Mouse (Mus musculus) embryonic facial prominence, embryonic 12.5 days (tissue): Measurements from ENCODE around the gene Ppm1h. TPM values are rescaled to one million over a fixed set of nuclear protein-coding genes. Genes with fewer than 3 reads are reported as not detected.

ENCODE experiments used
- ATAC-seq: fragments of 200-750 bp; cut with Nextera tagmentation; 2 replicates; pipeline ENCODE4 v1.8.0; 2017; ENCODE audit not compliant: insufficient number of reproducible peaks, insufficient read depth, low FRiP score, low TSS enrichment
- H3K27ac ChIP-seq: fragments of 300-500 bp; sonication (generic); 2 replicates; pipeline ENCODE4 v1.5.1; 2016; ENCODE audit warnings: mild to moderate bottlenecking
- H3K27me3 ChIP-seq: fragments of 300-500 bp; sonication (generic); 2 replicates; pipeline ENCODE4 v1.6.1; 2016; ENCODE audit warnings: mild to moderate bottlenecking, moderate library complexity
- H3K36me3 ChIP-seq: fragments of 300-500 bp; sonication (generic); 2 replicates; pipeline ENCODE4 v1.6.1; 2016; ENCODE audit warnings: mild to moderate bottlenecking
- H3K4me1 ChIP-seq: fragments of 300-500 bp; sonication (generic); 2 replicates; pipeline ENCODE4 v1.6.1; 2016
- H3K4me2 ChIP-seq: fragments of 300-500 bp; sonication (generic); replicated peaks from 2 replicates; pipeline ENCODE4 v1.6.1; 2016; ENCODE audit warnings: mild to moderate bottlenecking, moderate library complexity
- H3K4me3 ChIP-seq: fragments of 300-500 bp; sonication (generic); 2 replicates; pipeline ENCODE4 v1.5.1; 2016; ENCODE audit warnings: mild to moderate bottlenecking
- H3K9ac ChIP-seq: fragments of 300-500 bp; sonication (generic); 2 replicates; pipeline ENCODE4 v1.6.1; 2016; ENCODE audit warnings: mild to moderate bottlenecking, moderate library complexity
- H3K9me3 ChIP-seq: fragments of 300-500 bp; sonication (generic); 2 replicates; pipeline ENCODE4 v1.6.1; 2016; ENCODE audit warnings: mild to moderate bottlenecking, moderate library complexity
- WGBS: fragments of 180-500 bp; shearing (Covaris S2); methylation state at CpG from one replicate; pipeline ENCODE4 v1.1.7; 2016; 5-methylcytosine and 5-hydroxymethylcytosine counted together
- polyA plus RNA-seq: library from polyadenylated mRNA; unstranded; fragments of >200 nt; fragmentation: Nextera tagmentation; extraction: Ambion mirVana; gene quantifications from 2 replicates; pipeline ENCODE4 v1.2.1, GENCODE M21; 2016

Gene Ppm1h
- polyA plus RNA-seq, 1 experiment from 2014 or later = 5.3 TPM

- Histone ChIP-seq H3K27ac (no peak overlapping the region), H3K4me2 (no peak overlapping the region), H3K4me3 (no peak overlapping the region), H3K27me3 (no peaks in the 10 kb centered on the region), H3K4me1 (peaks cover 16% of the 10 kb centered on the region; the same call in 1 of the 2 replicates), H3K9ac (no peak overlapping the region), H3K36me3 (no peaks in the 10 kb centered on the region), H3K9me3 (no peaks in the 10 kb centered on the region)
- no peak for ATAC-seq
- WGBS = 69% methylated on average over 4 of the region's 4 CpGs
These were observed 176.6 kb downstream of the Ppm1h start for GRCm38 (mm10) chr10:122855149-122855548.

GRCm38 (mm10) chr10:122856040-122856764, 177.6 kb downstream of the Ppm1h start:
- no peak overlapping the region for H3K4me2 ChIP-seq
- H3K9ac ChIP-seq = no peak overlapping the region

GRCm38 (mm10) chr10:122857155-122857554, 178.6 kb downstream of the Ppm1h start:
- Histone ChIP-seq H3K27me3 (no peaks in the 10 kb centered on the region), H3K9ac (no peak overlapping the region), H3K27ac (no peak overlapping the region), H3K9me3 (no peaks in the 10 kb centered on the region), H3K4me3 (no peak overlapping the region), H3K36me3 (no peaks in the 10 kb centered on the region), H3K4me1 (peaks cover 16% of the 10 kb centered on the region; the same call in 1 of the 2 replicates), H3K4me2 (no peak overlapping the region)
- WGBS = 87% methylated on average over 15 of the region's 15 CpGs
- no peak for ATAC-seq

More at GRCm38 (mm10) chr10:122856040-122856764, 177.6 kb downstream of the Ppm1h start:
- ATAC-seq = no peak
- peaks cover 16% of the 10 kb centered on the region; the same call in 1 of the 2 replicates for H3K4me1 ChIP-seq
- no peaks in the 10 kb centered on the region for H3K36me3 ChIP-seq
- no peaks in the 10 kb centered on the region for H3K27me3 ChIP-seq
- no peak overlapping the region for H3K4me3 ChIP-seq
- H3K27ac ChIP-seq = no peak overlapping the region
- WGBS = 70% methylated on average over 17 of the region's 17 CpGs
- H3K9me3 ChIP-seq = no peaks in the 10 kb centered on the region

GRCm38 (mm10) chr10:122858904-122859641, 180.5 kb downstream of the Ppm1h start:
- no peak for ATAC-seq
- Histone ChIP-seq H3K36me3 (no peaks in the 10 kb centered on the region), H3K9ac (no peak overlapping the region), H3K9me3 (no peaks in the 10 kb centered on the region), H3K27ac (0 out of 2 replicates have a peak overlapping the region, but pooled peaks have one; percentile 11), H3K27me3 (no peaks in the 10 kb centered on the region), H3K4me2 (no peak overlapping the region), H3K4me1 (peaks cover 16% of the 10 kb centered on the region; the same call in 1 of the 2 replicates), H3K4me3 (no peak overlapping the region)
- 79% methylated on average over 8 of the region's 8 CpGs for WGBS

- Histone ChIP-seq H3K4me2 (no peak overlapping the region), H3K27me3 (no peaks in the 10 kb centered on the region), H3K4me1 (peaks cover 16% of the 10 kb centered on the region; the same call in 1 of the 2 replicates), H3K9ac (no peak overlapping the region), H3K4me3 (no peak overlapping the region), H3K27ac (0 out of 2 replicates have a peak overlapping the region, but pooled peaks have one; percentile 11), H3K36me3 (no peaks in the 10 kb centered on the region), H3K9me3 (no peaks in the 10 kb centered on the region)
- no peak for ATAC-seq
- 70% methylated on average over 8 of the region's 8 CpGs for WGBS
These were observed 181.1 kb downstream of the Ppm1h start for GRCm38 (mm10) chr10:122859642-122859997.

- 63% methylated on average over 7 of the region's 7 CpGs for WGBS
- no peak for ATAC-seq
- Histone ChIP-seq H3K4me2 (no peak overlapping the region), H3K36me3 (no peaks in the 10 kb centered on the region), H3K9me3 (no peaks in the 10 kb centered on the region), H3K4me3 (no peak overlapping the region), H3K27ac (no peak overlapping the region), H3K4me1 (peaks cover 15% of the 10 kb centered on the region; the same call in 1 of the 2 replicates), H3K9ac (no peak overlapping the region), H3K27me3 (no peaks in the 10 kb centered on the region)
These were observed 181.5 kb downstream of the Ppm1h start for GRCm38 (mm10) chr10:122860076-122860475.

GRCm38 (mm10) chr10:122861696-122862385, 183.3 kb downstream of the Ppm1h start:
- H3K9ac ChIP-seq = no peak overlapping the region
- whole genome bisulfite sequencing = 80% methylated on average over 18 of the region's 18 CpGs
- peaks cover 6% of the 10 kb centered on the region; the same call in 1 of the 2 replicates for H3K4me1 ChIP-seq
- no peak overlapping the region for H3K27ac ChIP-seq
- H3K27me3 ChIP-seq = no peaks in the 10 kb centered on the region
- ATAC-seq = no peak
- H3K36me3 ChIP-seq = no peaks in the 10 kb centered on the region
- H3K4me2 ChIP-seq = no peak overlapping the region
- no peaks in the 10 kb centered on the region for H3K9me3 ChIP-seq
- no peak overlapping the region for H3K4me3 ChIP-seq

GRCm38 (mm10) chr10:122862386-122863023, 183.9 kb downstream of the Ppm1h start:
- Histone ChIP-seq H3K9ac (no peak overlapping the region), H3K27me3 (no peaks in the 10 kb centered on the region), H3K4me2 (no peak overlapping the region), H3K27ac (no peak overlapping the region), H3K36me3 (no peaks in the 10 kb centered on the region), H3K4me1 (peaks cover 6% of the 10 kb centered on the region; the same call in 1 of the 2 replicates), H3K4me3 (no peak overlapping the region), H3K9me3 (no peaks in the 10 kb centered on the region)
- ATAC-seq = no peak
- WGBS = 76% methylated on average over 17 of the region's 17 CpGs

- ATAC-seq = 0 out of 2 replicates have a peak, but pooled peaks have one; percentile 55
- Histone ChIP-seq H3K27me3 (no peaks in the 10 kb centered on the region), H3K4me1 (peaks cover 13% of the 10 kb centered on the region; the same call in 1 of the 2 replicates), H3K9ac (no peak overlapping the region), H3K4me2 (no peak overlapping the region), H3K27ac (peak overlapping the region; percentile 60), H3K9me3 (no peaks in the 10 kb centered on the region), H3K36me3 (no peaks in the 10 kb centered on the region), H3K4me3 (no peak overlapping the region)
- WGBS = 41% methylated on average over 8 of the region's 8 CpGs
These were observed 191.4 kb downstream of the Ppm1h start for GRCm38 (mm10) chr10:122869865-122870503.

- no peaks in the 10 kb centered on the region for H3K9me3 ChIP-seq
- H3K36me3 ChIP-seq = no peaks in the 10 kb centered on the region
- no peak for ATAC-seq
- H3K27me3 ChIP-seq = no peaks in the 10 kb centered on the region
- H3K27ac ChIP-seq = peak overlapping the region; percentile 60
- 71% methylated on average over 3 of the region's 3 CpGs for WGBS
- peaks cover 13% of the 10 kb centered on the region; the same call in 1 of the 2 replicates for H3K4me1 ChIP-seq
- no peak overlapping the region for H3K9ac ChIP-seq
- H3K4me2 ChIP-seq = no peak overlapping the region
- H3K4me3 ChIP-seq = no peak overlapping the region
These were observed 192.4 kb downstream of the Ppm1h start for GRCm38 (mm10) chr10:122870848-122871494.
